Mouse (Mus musculus): ENCODE results near the gene Akt2.

GRCm38 (mm10) chr7:27622234-27622633, 30.9 kb downstream of the Akt2 start:
- TF ChIP-seq CTCF (IDR thresholded peaks at IDR 0.05; ENCODE audit: borderline replicate concordance, insufficient read depth, low read depth, low read length), result no peak
- TF ChIP-seq POLR2A (IDR thresholded peaks at IDR 0.05; ENCODE audit: borderline replicate concordance, insufficient read depth, low read length), result no peak

All from cerebellum, adult 2 months (tissue).